Mouse (Mus musculus): Measurements from ENCODE around the gene 4930563M21Rik. TPM values are rescaled to one million over a fixed set of nuclear protein-coding genes. Genes with fewer than 3 reads are reported as not detected.

Gene 4930563M21Rik
- polyA plus RNA-seq (2014; fragmentation: Illumina TruSeq; extraction: RNeasy Lipid Tissue Mini Kit (QIAGEN cat#74804); ENCODE audit: low read depth, low replicate concordance) = 85.9 TPM

DNA sequence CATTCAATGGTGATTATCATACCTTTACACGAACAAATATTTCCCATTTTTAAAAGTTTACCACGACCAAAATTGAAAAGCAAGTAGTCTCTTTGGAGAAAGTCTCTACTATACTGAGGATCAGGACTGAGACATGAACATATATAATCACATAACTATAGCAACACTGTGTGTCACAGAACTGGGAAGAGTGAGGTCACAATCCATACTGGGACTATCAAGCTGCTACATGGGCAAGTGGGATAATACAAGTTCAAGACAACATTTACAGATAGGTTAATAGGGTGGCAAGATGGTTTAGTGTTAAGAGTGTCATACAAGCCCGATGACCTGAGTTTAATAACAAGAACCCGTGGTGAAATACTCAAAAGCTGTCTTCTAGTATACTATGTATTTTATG is at the start of gene 4930563M21Rik:
TSS of gene 4930563M21Rik (minus strand) at position 101 of the 400 bp plus-strand sequence.

DNA sequence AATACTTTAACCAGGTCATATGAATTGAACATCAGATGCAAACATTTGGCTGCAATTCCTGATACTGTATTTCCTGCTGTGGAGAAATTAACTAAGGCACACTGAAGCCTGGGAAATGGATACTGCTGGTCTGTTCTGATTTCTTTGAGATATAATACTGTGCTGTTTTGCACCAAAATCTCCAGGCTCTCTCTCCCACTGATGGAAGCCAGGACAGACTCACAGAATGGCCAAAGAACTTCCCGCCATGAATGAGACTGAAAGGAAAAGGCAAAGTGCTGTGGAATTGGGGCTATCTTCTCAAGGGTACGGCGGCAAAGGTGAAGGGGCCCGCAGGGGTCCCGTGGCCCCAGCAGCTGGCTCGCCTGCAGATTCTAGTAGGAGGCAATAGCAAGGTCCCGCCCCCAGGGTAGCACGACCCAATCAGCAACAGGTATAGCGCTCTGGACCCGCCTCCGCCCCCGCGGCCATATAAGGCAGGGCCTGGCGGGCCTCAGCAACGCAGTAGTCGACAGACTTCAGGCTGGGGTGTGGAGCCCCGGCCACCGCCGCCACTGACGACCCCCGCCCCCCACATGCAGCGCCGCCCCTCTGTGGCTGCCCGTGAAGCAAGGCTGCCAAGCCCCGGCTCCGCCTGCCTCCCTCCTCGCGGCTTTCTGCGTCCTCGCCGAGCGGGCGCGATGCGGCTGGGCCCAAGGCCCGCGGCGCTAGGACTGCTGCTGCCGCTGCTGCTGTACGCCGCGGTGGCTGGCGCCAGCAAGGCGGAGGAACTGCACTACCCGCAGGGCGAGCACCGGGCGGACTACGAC is 31.2 kb upstream of the 4930563M21Rik start, which contains the start of gene Rcn2:
TSS of gene Rcn2 (plus strand) at position 474 of the 809 bp plus-strand sequence.

DNA sequence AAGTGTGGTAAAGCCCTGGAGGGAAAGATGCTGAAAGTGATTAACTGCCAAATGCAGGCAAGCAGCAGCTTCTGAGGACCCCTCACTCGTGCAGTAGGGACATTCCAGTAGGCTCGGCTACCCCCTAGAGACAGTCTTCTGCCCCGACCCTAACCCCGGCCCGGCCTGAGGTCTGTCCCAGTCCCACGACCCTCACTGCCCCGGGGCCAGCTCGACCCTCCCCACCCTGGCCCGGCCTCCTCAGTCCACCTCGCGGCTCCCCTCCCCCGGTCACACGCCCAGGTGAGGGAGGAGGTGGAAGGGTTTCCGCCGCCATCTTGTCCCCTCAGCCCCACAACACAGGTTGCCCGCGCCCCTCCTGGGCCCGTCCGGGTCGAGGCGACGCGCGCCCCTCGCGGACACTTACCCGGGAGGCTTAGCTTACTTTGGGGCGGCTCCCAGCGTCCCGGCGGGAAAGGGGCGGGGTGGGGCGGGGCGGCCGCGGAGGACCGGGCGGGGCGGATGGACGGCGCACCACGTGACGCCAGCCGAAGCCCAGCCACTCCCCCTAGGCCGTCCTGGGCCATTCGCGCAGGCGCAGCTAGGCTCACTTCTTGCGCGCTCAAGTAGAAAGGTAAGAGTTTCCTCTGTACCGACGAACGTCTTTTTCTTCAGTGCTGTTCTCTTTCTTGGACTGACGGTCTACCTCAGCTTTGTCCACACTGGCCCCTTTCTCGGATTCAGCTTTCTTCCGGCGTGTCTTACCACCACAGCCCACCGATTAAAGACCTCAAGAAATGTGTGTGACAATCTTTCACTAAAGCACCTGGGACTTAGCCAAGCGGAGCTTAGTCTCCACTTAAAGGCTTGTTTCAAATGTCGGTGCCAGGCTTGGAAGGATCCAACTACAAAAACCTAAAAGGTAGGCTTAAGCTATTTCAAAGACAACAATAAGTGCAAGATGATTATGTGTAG is 72.4 kb downstream of the 4930563M21Rik start, which contains the start of gene Scaper:
TSS of gene Scaper (minus strand) at position 456 of the 954 bp plus-strand sequence.

Other genes starting within 250 kb of the 4930563M21Rik start
- gene Scaper, start 72.4 kb downstream of the 4930563M21Rik start, polyA plus RNA-seq (2014; fragmentation: Illumina TruSeq; extraction: RNeasy Lipid Tissue Mini Kit (QIAGEN cat#74804); ENCODE audit: low read depth, low replicate concordance) = 78.4 TPM
- 77.6 TPM for gene Rcn2, start 31.3 kb upstream of the 4930563M21Rik start, polyA plus RNA-seq (2014; fragmentation: Illumina TruSeq; extraction: RNeasy Lipid Tissue Mini Kit (QIAGEN cat#74804); ENCODE audit: low read depth, low replicate concordance)
- gene Pstpip1, start 79.4 kb upstream of the 4930563M21Rik start, polyA plus RNA-seq (2014; fragmentation: Illumina TruSeq; extraction: RNeasy Lipid Tissue Mini Kit (QIAGEN cat#74804); ENCODE audit: low read depth, low replicate concordance) = not detected
- 43.6 TPM for gene Tspan3, start 154.9 kb upstream of the 4930563M21Rik start, polyA plus RNA-seq (2014; fragmentation: Illumina TruSeq; extraction: RNeasy Lipid Tissue Mini Kit (QIAGEN cat#74804); ENCODE audit: low read depth, low replicate concordance)

Measured in testis, adult 10 weeks (tissue).